Mouse (Mus musculus): ENCODE measurements at regions not wholly inside any gene's neighbourhood (a gene's known extent, or its start where the extent isn't known, plus 50 kb on each side); places are given as distances from the start of the nearest gene placed in this dataset.

- no peak for DNase-seq (ENCODE audit: extremely low read depth, insufficient read length, low spot score)
Measured at GRCm38 (mm10) chr10:31143856-31144488, 169.2 kb upstream of the Hddc2 start.

GRCm38 (mm10) chr10:31144489-31144872 is 168.7 kb upstream of the Hddc2 start:
- DNase-seq (ENCODE audit: extremely low read depth, insufficient read length, low spot score): no peak

GRCm38 (mm10) chr10:31173169-31173686 is 140.0 kb upstream of the Hddc2 start:
- no peak for DNase-seq (ENCODE audit: extremely low read depth, insufficient read length, low spot score)

DNA sequence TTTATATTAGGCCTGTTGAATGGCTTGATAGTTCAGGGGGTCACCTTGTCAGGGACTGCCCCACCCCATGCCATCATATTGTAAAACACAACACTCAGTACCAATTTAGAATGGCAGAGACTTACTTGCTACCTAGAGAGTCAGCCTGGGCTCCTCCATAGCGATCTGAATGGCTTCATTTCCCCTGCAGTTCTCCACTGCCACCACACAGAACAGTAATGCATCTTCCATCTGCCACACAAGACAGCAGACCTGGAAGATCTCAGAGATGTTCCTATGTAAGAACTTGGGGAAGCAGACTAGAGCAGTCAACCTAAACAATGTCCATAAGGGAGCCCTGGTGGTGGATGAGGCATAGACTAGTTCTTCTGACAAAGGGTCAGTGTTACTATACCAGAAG is 123.6 kb upstream of the Hddc2 start:
- no peak for DNase-seq (ENCODE audit: extremely low read depth, insufficient read length, low spot score)

DNA sequence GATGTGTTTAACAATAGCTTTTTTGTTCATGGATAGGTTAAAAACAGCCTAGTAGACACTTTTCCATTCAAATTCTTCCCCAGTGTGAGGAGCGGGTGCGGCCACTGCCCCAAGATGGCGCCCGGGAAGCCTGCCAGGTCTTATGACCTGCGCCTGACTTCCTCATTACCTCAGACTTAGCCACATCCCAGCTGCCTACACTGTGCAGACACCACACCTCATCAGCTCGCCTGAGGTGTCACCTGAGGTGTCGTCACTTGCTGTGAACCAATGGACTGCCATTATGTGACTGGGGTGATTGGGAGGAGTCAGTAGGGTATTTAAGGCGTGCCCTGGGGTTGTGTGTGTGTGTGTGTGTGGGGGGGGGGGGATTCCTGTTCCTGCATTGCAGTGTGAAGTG is 101.0 kb upstream of the Hddc2 start:
- peak; percentile 6 for DNase-seq (ENCODE audit: extremely low read depth, insufficient read length, low spot score)

- no peak for DNase-seq (ENCODE audit: extremely low read depth, insufficient read length, low spot score)
Measured at GRCm38 (mm10) chr10:31212778-31213454, 100.3 kb upstream of the Hddc2 start.

GRCm38 (mm10) chr10:31221902-31222301 is 91.3 kb upstream of the Hddc2 start:
- no peak for DNase-seq (ENCODE audit: extremely low read depth, insufficient read length, low spot score)

DNA sequence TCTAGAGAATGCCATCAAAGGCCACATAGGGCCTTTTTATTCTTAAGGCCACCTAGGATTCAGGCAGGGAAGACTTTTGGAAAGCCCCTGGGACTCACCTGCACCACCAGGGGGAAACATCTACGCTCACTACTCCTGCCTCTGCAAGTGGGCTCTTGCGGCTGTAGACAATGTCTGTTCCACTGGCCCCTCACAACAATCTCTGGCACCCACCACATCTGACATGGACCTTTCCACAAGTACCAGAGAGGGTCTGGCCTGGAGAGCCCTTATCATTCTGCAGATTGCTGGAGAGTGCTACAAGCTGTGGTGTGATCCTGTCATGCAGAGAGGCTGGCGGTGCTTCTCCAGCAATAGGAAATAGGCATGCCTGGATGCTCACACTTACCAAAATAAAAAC is 84.1 kb upstream of the Hddc2 start:
- no peak for DNase-seq (ENCODE audit: extremely low read depth, insufficient read length, low spot score)

GRCm38 (mm10) chr10:31242442-31242966 is 70.7 kb upstream of the Hddc2 start:
- no peak for DNase-seq (ENCODE audit: extremely low read depth, insufficient read length, low spot score)

GRCm38 (mm10) chr10:31252584-31253381 is 60.4 kb upstream of the Hddc2 start:
- DNase-seq (ENCODE audit: extremely low read depth, insufficient read length, low spot score): no peak

DNA sequence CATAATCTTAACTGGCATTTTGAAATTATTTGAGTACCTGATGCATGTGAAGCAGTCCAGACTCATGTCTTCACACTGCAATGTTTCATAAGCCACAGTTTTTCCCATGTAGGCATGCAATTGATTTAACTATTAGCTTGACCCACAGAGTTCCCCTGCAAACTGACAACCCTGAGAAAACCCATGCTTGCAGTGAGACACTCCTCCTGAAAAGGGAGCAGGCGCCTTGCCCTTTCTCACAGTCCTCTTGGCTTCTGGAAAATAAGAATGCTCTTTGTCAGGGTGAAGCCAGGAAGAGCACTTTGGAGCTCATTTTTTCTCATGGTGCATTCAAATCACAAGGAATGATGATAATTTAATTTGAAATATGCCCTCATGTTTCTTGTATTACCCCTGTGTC is 56.2 kb upstream of the Hddc2 start:
- DNase-seq (ENCODE audit: extremely low read depth, insufficient read length, low spot score): no peak

- DNase-seq (ENCODE audit: extremely low read depth, insufficient read length, low spot score): no peak
Measured at GRCm38 (mm10) chr10:31257611-31258010, 55.6 kb upstream of the Hddc2 start.

DNA sequence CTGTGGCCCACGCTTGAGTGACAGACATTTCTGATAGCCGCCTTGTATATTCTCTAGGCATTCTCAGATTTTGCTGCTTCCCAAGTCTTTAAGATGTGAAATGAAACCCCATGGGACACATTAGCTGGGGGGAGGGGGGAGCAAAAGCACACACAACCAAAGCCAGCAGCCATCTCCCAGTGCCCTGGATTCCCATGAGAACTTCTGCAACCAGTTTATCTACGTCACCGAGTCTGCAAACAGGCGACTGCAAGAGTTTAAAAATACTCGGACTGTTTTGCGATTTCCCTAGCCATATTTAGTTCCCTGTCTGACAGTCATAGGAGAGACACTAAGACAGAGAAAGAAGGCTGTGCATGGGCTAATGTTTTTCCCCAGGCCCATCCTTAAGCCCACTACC is 52.3 kb upstream of the Hddc2 start:
- DNase-seq (ENCODE audit: extremely low read depth, insufficient read length, low spot score): no peak

All from 3134 (cell line).